Mouse (Mus musculus) ovary, postnatal 36 days (tissue): ENCODE measurements at regions not wholly inside any gene's neighbourhood (a gene's known extent, or its start where the extent isn't known, plus 50 kb on each side); places are given as distances from the start of the nearest gene placed in this dataset.

Experiments
- DNase-seq: peaks from one replicate; pipeline ENCODE4 v3.0.0; 2022; ENCODE audit warnings: low spot score, mixed read lengths

GRCm38 (mm10) chr8:126160356-126160975, 137.9 kb upstream of the Slc35f3 start:
- DNase-seq = no peak

- DNase-seq = no peak
Measured at GRCm38 (mm10) chr8:126162748-126163371, 135.5 kb upstream of the Slc35f3 start.

- DNase-seq = no peak
Measured at GRCm38 (mm10) chr8:126163954-126164353, 134.4 kb upstream of the Slc35f3 start.

- no peak for DNase-seq
Measured at GRCm38 (mm10) chr8:126165486-126166095, 132.8 kb upstream of the Slc35f3 start.

- DNase-seq = no peak
Measured at GRCm38 (mm10) chr8:126166394-126166793, 132.0 kb upstream of the Slc35f3 start.

GRCm38 (mm10) chr8:126174451-126174850, 123.9 kb upstream of the Slc35f3 start:
- DNase-seq = no peak

- no peak for DNase-seq
Measured at GRCm38 (mm10) chr8:126176305-126176704, 122.1 kb upstream of the Slc35f3 start.

- DNase-seq = no peak
Measured at GRCm38 (mm10) chr8:126177855-126178254, 120.5 kb upstream of the Slc35f3 start.

- DNase-seq = no peak
Measured at GRCm38 (mm10) chr8:126188741-126189285, 109.5 kb upstream of the Slc35f3 start.

- DNase-seq = no peak
Measured at GRCm38 (mm10) chr8:126195616-126196015, 102.7 kb upstream of the Slc35f3 start.

GRCm38 (mm10) chr8:126210561-126210960, 87.8 kb upstream of the Slc35f3 start:
- DNase-seq = no peak

GRCm38 (mm10) chr8:126212802-126213201, 85.6 kb upstream of the Slc35f3 start:
- DNase-seq = no peak

GRCm38 (mm10) chr8:126214571-126214970, 83.8 kb upstream of the Slc35f3 start:
- no peak for DNase-seq

- no peak for DNase-seq
Measured at GRCm38 (mm10) chr8:126216391-126216790, 82.0 kb upstream of the Slc35f3 start.

GRCm38 (mm10) chr8:126221631-126222030, 76.7 kb upstream of the Slc35f3 start:
- DNase-seq = no peak

- DNase-seq = no peak
Measured at GRCm38 (mm10) chr8:126231801-126232200, 66.6 kb upstream of the Slc35f3 start.

GRCm38 (mm10) chr8:126232521-126232920, 65.8 kb upstream of the Slc35f3 start:
- no peak for DNase-seq

- DNase-seq = no peak
Measured at GRCm38 (mm10) chr8:126239684-126240083, 58.7 kb upstream of the Slc35f3 start.

GRCm38 (mm10) chr8:126244321-126244720, 54.0 kb upstream of the Slc35f3 start:
- no peak for DNase-seq
